Mouse (Mus musculus) hindbrain, postnatal 0 days (tissue): ENCODE results near the gene Tph1. TPM values are rescaled to one million over a fixed set of nuclear protein-coding genes. Genes with fewer than 3 reads are reported as not detected.

Source experiments
- ATAC-seq: fragments of 200-750 bp; cut with Nextera tagmentation; 2 replicates; pipeline ENCODE4 v1.8.0; 2017; ENCODE audit warnings: mild to moderate bottlenecking, moderate TSS enrichment, moderate library complexity
- DNase-seq: peaks from one replicate; pipeline ENCODE4 v3.0.0-alpha.2; 2015; ENCODE audit warnings: low spot score
- H3K27ac ChIP-seq: fragments of 300-500 bp; sonication (generic); 2 replicates; pipeline ENCODE4 v1.5.1; 2014; ENCODE audit warnings: mild to moderate bottlenecking
- H3K27me3 ChIP-seq: fragments of 300-500 bp; sonication (generic); 2 replicates; pipeline ENCODE4 v1.6.1; 2014; ENCODE audit warnings: low read length, mixed read lengths; ENCODE audit not compliant: insufficient read depth
- H3K36me3 ChIP-seq: fragments of 300-500 bp; sonication (generic); 2 replicates; pipeline ENCODE4 v1.6.1; 2014; ENCODE audit warnings: low read length, mixed read lengths; ENCODE audit not compliant: insufficient read depth
- H3K4me1 ChIP-seq: fragments of 300-500 bp; sonication (generic); 2 replicates; pipeline ENCODE4 v1.6.1; 2014; ENCODE audit warnings: antibody characterized with exemption, low read length, mixed read lengths; ENCODE audit not compliant: insufficient read depth
- H3K4me2 ChIP-seq: fragments of 300-500 bp; sonication (generic); 2 replicates; pipeline ENCODE4 v1.6.1; 2014; ENCODE audit warnings: low read depth, mild to moderate bottlenecking, low read length, moderate library complexity, mixed read lengths
- H3K4me3 ChIP-seq: fragments of 300-500 bp; sonication (generic); 2 replicates; pipeline ENCODE4 v1.5.1; 2014; ENCODE audit warnings: low read length
- H3K9ac ChIP-seq: fragments of 300-500 bp; sonication (generic); replicated peaks from 2 replicates; pipeline ENCODE4 v1.6.1; 2014; ENCODE audit warnings: mild to moderate bottlenecking, low read length, moderate library complexity, mixed read lengths
- H3K9me3 ChIP-seq: fragments of 300-500 bp; sonication (generic); 2 replicates; pipeline ENCODE4 v1.6.1; 2016; ENCODE audit warnings: low read length, mixed read lengths
- CTCF ChIP-seq: IDR thresholded peaks from 2 replicates; pipeline ENCODE4 v1.5.1; 2016; ENCODE audit warnings: antibody characterized with exemption, control low read depth, low read depth
- WGBS: fragments of 180-500 bp; shearing (Covaris S2); extraction: QIAGEN DNeasy Blood & Tissue Kit; methylation state at CpG from one replicate; pipeline ENCODE4 v1.1.7; 2014; 5-methylcytosine and 5-hydroxymethylcytosine counted together
- polyA plus RNA-seq: library from polyadenylated mRNA; unstranded; fragments of >200 nt; fragmentation: Nextera tagmentation; extraction: Ambion mirVana; gene quantifications from 2 replicates; pipeline ENCODE4 v1.2.1, GENCODE M21; 2015
- total RNA-seq: library from RNA; depleted of rRNA; stranded (reverse); fragments of >200 nt; gene quantifications from 2 replicates; pipeline ENCODE4 v1.2.3, GENCODE M21; 2014; rRNA removed

The Tph1 gene
- total and polyA plus RNA-seq, 2 experiments from 2014 or later: 0.73 TPM

DNA sequence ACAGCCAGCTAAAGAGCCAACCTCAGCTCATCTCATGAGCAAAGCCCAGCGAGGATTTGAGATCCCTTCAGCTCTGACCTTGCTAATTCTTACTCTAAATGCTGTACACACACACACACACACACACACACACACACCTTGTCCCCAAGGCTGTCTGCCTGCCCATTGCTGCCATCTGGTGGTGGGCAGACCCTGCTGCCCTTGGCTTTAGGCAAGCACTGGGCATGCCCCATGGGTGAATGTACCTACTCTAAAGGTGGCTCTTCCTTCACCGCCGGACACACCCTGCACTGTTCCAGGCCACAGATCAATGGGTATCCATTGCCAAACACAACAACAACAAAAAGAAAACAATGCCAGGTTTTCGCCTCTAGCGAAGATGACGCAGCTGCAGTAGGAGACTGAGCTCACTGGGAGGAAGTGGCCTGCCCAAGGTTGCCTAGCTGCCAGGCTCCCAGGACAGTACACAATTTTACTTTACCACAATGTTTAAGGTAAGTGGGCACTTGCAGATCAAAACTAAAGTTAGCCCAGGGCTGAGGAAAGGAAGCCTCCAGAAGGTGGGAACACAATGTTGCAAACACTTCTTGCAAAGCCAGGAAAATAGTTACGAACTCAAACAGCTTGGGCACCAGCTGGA is 65.8 kb downstream of the Tph1 start:
- no peak overlapping the region for H3K9ac ChIP-seq
- ATAC-seq (peak; percentile 45), DNase-seq (peak; percentile 91)
- H3K27me3 ChIP-seq: no peaks in the 10 kb centered on the region
- TF ChIP-seq CTCF: peak; percentile 99
- H3K4me3 ChIP-seq: no peak overlapping the region
- no peaks in the 10 kb centered on the region for H3K9me3 ChIP-seq
- no peaks in the 10 kb centered on the region for H3K4me1 ChIP-seq
- H3K36me3 ChIP-seq: no peaks in the 10 kb centered on the region
- 71% methylated on average over 7 of the region's 7 CpGs for WGBS
- H3K4me2 ChIP-seq: no peak overlapping the region
- no peak overlapping the region for H3K27ac ChIP-seq

GRCm38 (mm10) chr7:46603051-46603450 is 69.3 kb downstream of the Tph1 start:
- no peak for TF ChIP-seq CTCF
- Histone ChIP-seq H3K9ac (no peak overlapping the region), H3K4me1 (no peaks in the 10 kb centered on the region; the same call in 1 of the 2 replicates), H3K36me3 (no peaks in the 10 kb centered on the region), H3K4me3 (no peak overlapping the region), H3K4me2 (no peak overlapping the region), H3K9me3 (no peaks in the 10 kb centered on the region), H3K27ac (peak overlapping the region; percentile 32; the same call in 1 of the 2 replicates), H3K27me3 (no peaks in the 10 kb centered on the region)
- 59% methylated on average over 7 of the region's 7 CpGs for whole genome bisulfite sequencing
- DNase-seq (no peak), ATAC-seq (no peak)

DNA sequence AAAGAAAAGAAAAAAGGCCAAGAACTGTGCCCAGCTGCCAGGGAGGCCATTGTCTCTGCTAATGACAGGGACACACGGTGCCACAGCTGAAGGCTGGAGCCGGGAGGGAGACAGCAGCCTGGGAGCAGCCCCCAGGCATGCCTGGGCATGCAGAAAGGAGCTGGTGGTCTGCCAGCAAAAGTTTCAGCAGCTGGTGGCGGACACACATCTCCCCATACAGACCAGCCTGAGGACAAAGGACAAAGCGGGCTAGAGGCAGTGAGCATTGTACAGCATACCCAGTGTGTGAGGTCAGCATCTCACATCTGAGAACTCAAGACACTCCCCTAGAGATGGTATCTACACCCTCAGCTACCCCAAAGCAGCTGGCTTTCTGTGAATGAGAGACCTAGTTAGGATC is 70.3 kb downstream of the Tph1 start:
- Histone ChIP-seq H3K9me3 (no peaks in the 10 kb centered on the region), H3K4me2 (no peak overlapping the region), H3K36me3 (no peaks in the 10 kb centered on the region), H3K4me3 (no peak overlapping the region), H3K27me3 (no peaks in the 10 kb centered on the region), H3K27ac (peak overlapping the region; percentile 36; the same call in 1 of the 2 replicates), H3K4me1 (no peaks in the 10 kb centered on the region; the same call in 1 of the 2 replicates), H3K9ac (no peak overlapping the region)
- WGBS: 20% methylated on average over 4 of the region's 4 CpGs
- DNase-seq (peak; percentile 80), ATAC-seq (peak; percentile 86)
- TF ChIP-seq CTCF: no peak; the same call in 1 of the 2 replicates

GRCm38 (mm10) chr7:46601097-46601496 is 71.2 kb downstream of the Tph1 start:
- Histone ChIP-seq H3K4me2 (no peak overlapping the region), H3K27me3 (no peaks in the 10 kb centered on the region), H3K4me3 (no peak overlapping the region), H3K36me3 (no peaks in the 10 kb centered on the region), H3K9me3 (no peaks in the 10 kb centered on the region), H3K27ac (peak overlapping the region; percentile 41; the same call in 1 of the 2 replicates), H3K9ac (no peak overlapping the region), H3K4me1 (no peaks in the 10 kb centered on the region; the same call in 1 of the 2 replicates)
- no peak for TF ChIP-seq CTCF
- no peak for ATAC-seq
- 60% methylated on average over 5 of the region's 5 CpGs for WGBS
- peak; percentile 59 for DNase-seq

DNA sequence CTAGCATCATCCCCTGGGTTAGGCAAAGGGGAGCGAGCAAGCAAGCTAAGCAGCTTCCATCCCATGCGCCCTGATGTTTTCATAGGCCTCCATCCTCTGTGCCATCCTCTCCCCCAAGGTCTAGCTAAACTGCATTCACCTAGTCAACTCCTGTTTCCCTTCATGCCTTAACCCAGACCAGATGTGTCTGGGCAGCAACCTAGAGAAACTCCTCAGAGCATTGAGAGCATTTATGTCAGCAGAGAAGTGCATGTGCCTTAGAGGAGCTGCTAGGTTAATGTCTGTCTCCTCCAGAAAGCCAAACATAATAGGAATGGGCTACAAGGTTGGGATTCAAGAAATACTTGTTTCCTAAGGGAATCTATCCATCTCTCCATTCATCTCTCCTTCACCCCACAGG is 75.3 kb downstream of the Tph1 start:
- H3K4me1 ChIP-seq: no peaks in the 10 kb centered on the region; the same call in 1 of the 2 replicates
- no peak overlapping the region for H3K27ac ChIP-seq
- H3K36me3 ChIP-seq: no peaks in the 10 kb centered on the region
- H3K27me3 ChIP-seq: no peaks in the 10 kb centered on the region
- H3K9ac ChIP-seq: no peak overlapping the region
- H3K4me2 ChIP-seq: no peak overlapping the region
- no peak for TF ChIP-seq CTCF
- no peak overlapping the region for H3K4me3 ChIP-seq
- ATAC-seq: no peak
- DNase-seq: no peak
- no peaks in the 10 kb centered on the region for H3K9me3 ChIP-seq
- 92% methylated on average over 2 of the region's 2 CpGs for WGBS

Other genes with a start within 250 kb of the Tph1 start
- 41.8 and 53.5 TPM in 2 replicates for gene Sergef, start 32.7 kb downstream of the Tph1 start, total RNA-seq
- 45.6 and 48.0 TPM in 2 replicates for gene Sergef, start 32.7 kb downstream of the Tph1 start, polyA plus RNA-seq
- gene Saal1, start 38.1 kb upstream of the Tph1 start, total RNA-seq: 12.2 and 14.4 TPM in 2 replicates
- gene Saal1, start 38.1 kb upstream of the Tph1 start, polyA plus RNA-seq: 13.0 and 13.4 TPM in 2 replicates
- gene Saa3, start 43.2 kb upstream of the Tph1 start, total RNA-seq: 0.54 TPM in 1 of 2 replicates, not detected in the other
- gene Saa3, start 43.2 kb upstream of the Tph1 start, polyA plus RNA-seq: 0.36 and 0.43 TPM in 2 replicates
- not detected in 2 replicates for gene Saa4, start 60.1 kb upstream of the Tph1 start, total RNA-seq
- not detected in 2 replicates for gene Saa4, start 60.1 kb upstream of the Tph1 start, polyA plus RNA-seq
- not detected in 2 replicates for gene Saa1, start 70.4 kb upstream of the Tph1 start, total RNA-seq
- gene Saa1, start 70.4 kb upstream of the Tph1 start, polyA plus RNA-seq: 0.32 and 0.43 TPM in 2 replicates
- 0.05 TPM in 1 of 2 replicates, not detected in the other for gene Saa2, start 79.3 kb upstream of the Tph1 start, total RNA-seq
- gene Saa2, start 79.3 kb upstream of the Tph1 start, polyA plus RNA-seq: 0.39 and 1.1 TPM in 2 replicates
- 20.3 and 21.6 TPM in 2 replicates for gene Hps5, start 123.5 kb upstream of the Tph1 start, total RNA-seq
- gene Hps5, start 123.5 kb upstream of the Tph1 start, polyA plus RNA-seq: 8.9 and 9.8 TPM in 2 replicates
- 26.5 and 26.6 TPM in 2 replicates for gene Gtf2h1, start 123.6 kb upstream of the Tph1 start, total RNA-seq
- 36.2 and 39.2 TPM in 2 replicates for gene Gtf2h1, start 123.6 kb upstream of the Tph1 start, polyA plus RNA-seq
- gene Ldha, start 168.9 kb upstream of the Tph1 start, total RNA-seq: 424 and 467 TPM in 2 replicates
- 747 and 766 TPM in 2 replicates for gene Ldha, start 168.9 kb upstream of the Tph1 start, polyA plus RNA-seq
- gene Ldhc, start 188.7 kb upstream of the Tph1 start, total RNA-seq: not detected in 2 replicates
- 0.15 and 0.26 TPM in 2 replicates for gene Ldhc, start 188.7 kb upstream of the Tph1 start, polyA plus RNA-seq
- gene Tsg101, start 247.4 kb upstream of the Tph1 start, total RNA-seq: 83.7 and 105 TPM in 2 replicates
- gene Tsg101, start 247.4 kb upstream of the Tph1 start, polyA plus RNA-seq: 272 and 279 TPM in 2 replicates